Mouse (Mus musculus) heart, embryonic 14.5 days (tissue): Measurements from ENCODE around the gene Daam1. TPM values are rescaled to one million over a fixed set of nuclear protein-coding genes. Genes with fewer than 3 reads are reported as not detected.
A peak's percentile ranks its signal among the peaks of the same experiment; 100 is the strongest.

Experiments used
- ATAC-seq: fragments of 200-750 bp; cut with Nextera tagmentation; 2 replicates; pipeline ENCODE4 v1.8.0; 2017; ENCODE audit warnings: low read depth, moderate TSS enrichment; ENCODE audit not compliant: insufficient number of reproducible peaks, insufficient read depth, low FRiP score
- H3K27ac ChIP-seq, 2 experiments: fragments of 200-500 bp in 1 of 2; fragments of 300-500 bp in 1 of 2; sonication (generic) in 1 of 2; replicated peaks in 1 of 2; 2 replicates each; pipeline ENCODE4 v1.5.1; 2012 to 2014; ENCODE audit warnings: low read depth in 2 of 2, low read length in 2 of 2, control low read depth in 1 of 2, mild to moderate bottlenecking in 1 of 2, mixed read lengths in 1 of 2; ENCODE audit not compliant: control insufficient read depth in 1 of 2, insufficient read depth in 1 of 2
- H3K27me3 ChIP-seq: fragments of 300-500 bp; sonication (generic); 2 replicates; pipeline ENCODE4 v1.6.1; 2014; ENCODE audit warnings: mild to moderate bottlenecking, low read length, control low read depth; ENCODE audit not compliant: control insufficient read depth, insufficient read depth
- H3K36me3 ChIP-seq: fragments of 300-500 bp; sonication (generic); 2 replicates; pipeline ENCODE4 v1.6.1; 2014; ENCODE audit warnings: mild to moderate bottlenecking, control low read depth, low read length, mixed read lengths; ENCODE audit not compliant: control insufficient read depth, insufficient read depth
- H3K4me1 ChIP-seq, 2 experiments: fragments of 200-500 bp in 1 of 2; fragments of 300-500 bp in 1 of 2; sonication (generic) in 1 of 2; 2 replicates each; pipeline ENCODE4 v1.6.1; 2012 to 2014; ENCODE audit warnings: low read length in 2 of 2, control low read depth in 1 of 2, mixed read lengths in 1 of 2; ENCODE audit not compliant: control insufficient read depth in 2 of 2, insufficient read depth in 2 of 2
- H3K4me2 ChIP-seq: fragments of 300-500 bp; sonication (generic); 2 replicates; pipeline ENCODE4 v1.6.1; 2014; ENCODE audit warnings: mild to moderate bottlenecking, low read length
- H3K4me3 ChIP-seq, 2 experiments: fragments of 200-500 bp in 1 of 2; fragments of 300-500 bp in 1 of 2; sonication (generic) in 1 of 2; 2 replicates each; pipeline ENCODE4 v1.5.1; 2012 to 2014; ENCODE audit warnings: low read length in 2 of 2, mild to moderate bottlenecking in 2 of 2, control low read depth in 1 of 2, low read depth in 1 of 2, moderate library complexity in 1 of 2; ENCODE audit not compliant: control insufficient read depth in 1 of 2, insufficient read depth in 1 of 2
- H3K9ac ChIP-seq: fragments of 300-500 bp; sonication (generic); 2 replicates; pipeline ENCODE4 v1.6.1; 2014; ENCODE audit warnings: mild to moderate bottlenecking, low read length
- H3K9me3 ChIP-seq: fragments of 300-500 bp; sonication (generic); 2 replicates; pipeline ENCODE4 v1.6.1; 2016; ENCODE audit warnings: low read length, control low read depth; ENCODE audit not compliant: control insufficient read depth
- WGBS: fragments of 180-500 bp; shearing (Covaris S2); extraction: QIAGEN DNeasy Blood & Tissue Kit; methylation state at CpG from one replicate; pipeline ENCODE4 v1.1.7; 2014; 5-methylcytosine and 5-hydroxymethylcytosine counted together
- polyA plus RNA-seq: library from polyadenylated mRNA; unstranded; fragments of >200 nt; fragmentation: Nextera tagmentation; extraction: Ambion mirVana; gene quantifications from 2 replicates; pipeline ENCODE4 v1.2.1, GENCODE M21; 2014

The Daam1 gene
- polyA plus RNA-seq, 1 experiment from 2014 or later = 33.3 TPM

DNA sequence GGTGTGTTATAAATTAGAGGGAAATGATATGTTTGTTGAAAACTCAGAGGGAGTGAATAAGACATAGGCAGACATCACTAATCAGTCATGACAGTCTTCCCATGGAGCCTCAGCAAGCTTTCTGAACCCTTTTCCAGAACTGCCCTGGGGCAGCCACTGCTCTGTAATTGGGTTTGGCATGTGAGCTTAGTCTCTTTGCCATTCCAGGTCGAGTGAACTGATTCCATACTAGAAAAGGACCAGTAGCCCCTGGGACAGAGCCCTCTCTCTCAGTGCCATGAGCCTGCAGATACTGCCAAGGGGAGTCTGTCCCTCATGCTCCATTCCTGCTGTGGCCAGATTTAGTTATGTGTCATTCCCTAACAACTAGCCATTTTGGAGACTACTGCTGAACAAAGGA lies 144.7 kb downstream of the Daam1 start:
- Histone ChIP-seq H3K36me3 (peaks cover 78% of the 10 kb centered on the region), H3K4me1 (peaks cover 53 to 87% of the 10 kb centered on the region in 2 experiments), H3K4me2 (no peak overlapping the region), H3K9ac (peak overlapping the region; percentile 52), H3K27me3 (no peaks in the 10 kb centered on the region), H3K27ac (peak overlapping the region; percentile 58 to 81), H3K9me3 (no peaks in the 10 kb centered on the region), H3K4me3 (no peak overlapping the region)
- no peak for ATAC-seq
- 41% methylated on average over 1 of the region's 1 CpGs for WGBS

DNA sequence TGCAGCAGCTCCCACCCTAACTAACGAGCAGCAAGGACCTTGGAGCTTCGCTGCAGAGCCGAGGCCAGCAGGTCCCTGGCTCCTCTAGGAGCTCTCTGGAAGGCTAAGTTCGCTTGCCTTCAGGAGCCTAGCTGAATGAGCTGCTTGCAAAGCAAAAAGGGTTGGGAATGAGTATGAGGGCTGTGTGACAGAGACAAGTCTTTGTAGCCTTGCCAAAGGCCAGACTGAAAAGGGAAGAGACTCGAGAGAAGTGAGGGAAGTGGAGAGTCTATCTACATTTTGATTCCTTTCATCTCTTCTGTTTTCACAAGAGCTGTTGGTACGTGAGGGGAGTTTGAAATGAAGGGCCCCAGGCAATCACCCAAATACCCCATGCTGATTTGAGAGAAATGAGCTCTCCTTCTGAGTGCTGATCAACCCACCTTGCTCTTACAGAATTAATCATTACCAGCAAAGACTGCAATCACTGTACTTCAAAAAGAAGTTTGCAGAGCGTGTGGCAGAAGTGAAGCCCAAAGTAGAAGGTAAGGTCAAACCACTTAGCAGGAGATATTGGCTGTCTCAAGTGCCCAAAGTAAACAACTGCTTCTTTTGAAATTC lies 145.6 kb downstream of the Daam1 start:
- Histone ChIP-seq H3K4me2 (no peak overlapping the region), H3K4me3 (no peak overlapping the region), H3K4me1 (peaks cover 55 to 85% of the 10 kb centered on the region in 2 experiments), H3K27ac (peak overlapping the region; percentile 58 to 81), H3K9me3 (no peaks in the 10 kb centered on the region), H3K9ac (peak overlapping the region; percentile 52), H3K36me3 (peaks cover 78% of the 10 kb centered on the region), H3K27me3 (no peaks in the 10 kb centered on the region)
- WGBS = 36% methylated on average over 7 of the region's 7 CpGs
- no peak for ATAC-seq

- Histone ChIP-seq H3K4me3 (no peak overlapping the region), H3K27me3 (no peaks in the 10 kb centered on the region), H3K4me1 (peaks cover 53 to 85% of the 10 kb centered on the region in 2 experiments), H3K27ac (peak overlapping the region; percentile 58 to 81), H3K9ac (peak overlapping the region; percentile 23; the same call in 1 of the 2 replicates), H3K4me2 (no peak overlapping the region), H3K36me3 (peaks cover 73% of the 10 kb centered on the region), H3K9me3 (no peaks in the 10 kb centered on the region)
- WGBS = 89% methylated on average over 7 of the region's 7 CpGs
- no peak for ATAC-seq
Measured at GRCm38 (mm10) chr12:71977364-71977763, 146.5 kb downstream of the Daam1 start.

- Histone ChIP-seq H3K36me3 (peaks cover 74% of the 10 kb centered on the region), H3K4me3 (no peak overlapping the region), H3K9me3 (no peaks in the 10 kb centered on the region), H3K27ac (peak overlapping the region; percentile 38 to 88), H3K9ac (0 out of 2 replicates have a peak overlapping the region, but pooled peaks have one; percentile 16), H3K27me3 (no peaks in the 10 kb centered on the region), H3K4me1 (peaks cover 52 to 86% of the 10 kb centered on the region in 2 experiments), H3K4me2 (no peak overlapping the region; the same call in 1 of the 2 replicates)
- WGBS = 37% methylated on average over 12 of the region's 12 CpGs
- ATAC-seq = no peak
Measured at GRCm38 (mm10) chr12:71978513-71979352, 147.9 kb downstream of the Daam1 start.

DNA sequence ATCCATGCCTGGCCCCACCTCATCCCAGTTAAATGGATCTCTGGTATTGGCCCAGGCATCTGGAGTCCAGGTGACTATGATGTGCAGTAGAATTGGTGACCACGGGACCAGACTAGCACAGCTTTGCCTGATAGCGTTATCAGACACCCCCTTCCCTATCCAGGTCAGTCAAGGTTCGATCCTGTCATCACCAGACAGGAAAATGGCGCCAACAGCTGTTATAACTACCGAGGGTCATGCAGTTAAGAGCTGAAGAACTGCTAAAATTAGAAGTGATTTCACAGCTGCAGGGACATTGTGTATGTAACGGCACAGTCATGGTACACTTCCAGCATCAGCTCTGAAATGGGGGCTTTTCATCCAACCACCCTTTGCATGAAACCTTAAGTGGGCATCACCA lies 149.3 kb downstream of the Daam1 start:
- Histone ChIP-seq H3K9ac (0 out of 2 replicates have a peak overlapping the region, but pooled peaks have one; percentile 21), H3K4me1 (peaks cover 52 to 86% of the 10 kb centered on the region in 2 experiments), H3K9me3 (no peaks in the 10 kb centered on the region), H3K27me3 (no peaks in the 10 kb centered on the region), H3K36me3 (peaks cover 76% of the 10 kb centered on the region), H3K4me2 (no peak overlapping the region), H3K27ac (peak overlapping the region; percentile 86 to 88), H3K4me3 (no peak overlapping the region)
- 0 out of 2 replicates have a peak, but pooled peaks have one; percentile 10 for ATAC-seq
- 10% methylated on average over 6 of the region's 6 CpGs for WGBS

DNA sequence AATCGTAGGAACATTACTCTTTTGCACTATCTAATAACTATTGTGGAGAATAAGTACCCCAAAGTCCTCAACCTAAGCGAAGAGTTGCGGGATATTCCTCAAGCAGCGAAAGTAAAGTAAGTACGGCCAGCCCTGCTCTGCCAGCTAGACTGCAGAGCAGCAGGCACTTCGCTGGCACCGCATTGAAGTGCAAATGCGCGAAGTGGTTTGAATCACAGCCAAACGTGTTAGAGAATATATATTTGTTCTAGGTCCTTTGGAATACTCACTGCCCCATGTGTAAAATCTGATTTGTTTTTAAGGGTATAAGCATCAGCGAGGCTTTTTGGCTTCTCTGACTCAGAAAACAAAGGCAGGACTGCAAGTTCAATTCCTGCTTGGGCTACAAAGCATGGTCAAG lies 149.9 kb downstream of the Daam1 start:
- ATAC-seq = no peak
- Histone ChIP-seq H3K4me3 (no peak overlapping the region), H3K9me3 (no peaks in the 10 kb centered on the region), H3K4me1 (peaks cover 52 to 81% of the 10 kb centered on the region in 2 experiments), H3K27ac (peak overlapping the region; percentile 86 to 88), H3K4me2 (no peak overlapping the region), H3K9ac (peak overlapping the region; percentile 31; the same call in 1 of the 2 replicates), H3K36me3 (peaks cover 76% of the 10 kb centered on the region), H3K27me3 (no peaks in the 10 kb centered on the region)
- 76% methylated on average over 11 of the region's 11 CpGs for WGBS

DNA sequence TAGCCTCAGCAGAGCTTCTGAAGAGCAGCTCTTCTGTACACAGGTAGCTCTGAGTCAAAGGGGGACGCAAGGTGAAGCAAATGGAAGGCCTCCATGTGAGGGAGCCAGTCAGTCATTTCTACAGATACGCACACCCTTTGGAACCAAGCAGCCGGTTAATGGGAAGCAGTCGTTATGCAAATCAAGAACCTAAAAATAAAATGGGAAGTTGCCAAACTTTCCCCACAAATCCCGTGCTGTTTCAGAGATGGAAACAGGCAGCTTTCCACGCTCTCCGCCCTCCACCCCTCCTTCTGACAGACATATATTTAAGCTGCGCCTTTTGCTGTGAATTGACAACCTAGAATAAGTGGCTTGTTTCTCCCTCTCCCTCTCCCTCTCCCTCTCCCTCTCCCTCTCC lies 150.4 kb downstream of the Daam1 start:
- Histone ChIP-seq H3K9ac (peak overlapping the region; percentile 31; the same call in 1 of the 2 replicates), H3K36me3 (peaks cover 76% of the 10 kb centered on the region), H3K4me3 (no peak overlapping the region), H3K4me2 (no peak overlapping the region), H3K9me3 (no peaks in the 10 kb centered on the region), H3K27me3 (no peaks in the 10 kb centered on the region), H3K4me1 (peaks cover 48 to 76% of the 10 kb centered on the region in 2 experiments), H3K27ac (peak overlapping the region; percentile 86 to 88)
- no peak for ATAC-seq
- WGBS = 33% methylated on average over 8 of the region's 8 CpGs
